ENCODE assay signal across 8 mouse cellular contexts in genomic region chr1:106526751-106527150, GRCm38 (mm10).
DNase-seq lines count a peak whose midpoint lies in the region.

No protein-coding gene starts in this region.

- peak; percentile 29 to 47 for DNase-seq in cerebellum, postnatal 10 days
- DNase-seq in cerebellum, postnatal 4 days (ENCODE audit: low spot score in 2 of 2): no peak
- peak; percentile 38 for DNase-seq in right cerebral cortex, adult 18-20 months
- no peak for DNase-seq in right cerebral cortex, postnatal 4 days
- DNase-seq in kidney, postnatal 4 days: peak; percentile 39 to 49
- DNase-seq in right cerebral cortex, postnatal 14 days: peak; percentile 21
- DNase-seq in natural killer cell, adult 2 months (ENCODE audit: low spot score in 2 of 2): no peak
- DNase-seq in cerebellum, adult 11-12 months: no peak

Comparison
In these comparisons a context has a peak if more than half of its experiments do, and no peak if none do; other contexts are left out.
1. DNase-seq: peak in cerebellum, postnatal 10 days (2 of 2), right cerebral cortex, adult 18-20 months (single experiment), kidney, postnatal 4 days (2 of 2) and right cerebral cortex, postnatal 14 days (single experiment); none in cerebellum, postnatal 4 days (0 of 2), right cerebral cortex, postnatal 4 days (single experiment), natural killer cell, adult 2 months (0 of 2) and cerebellum, adult 11-12 months (single experiment).